8 mouse cellular contexts compared by ENCODE assay signal in genomic region chr2:168168892-168169799, GRCm38 (mm10). TPM values are rescaled to one million over a fixed set of nuclear protein-coding genes. Genes with fewer than 3 reads are reported as not detected.
DNase-seq lines count a peak whose midpoint lies in the region; ATAC-seq and TF ChIP-seq lines count a peak whose summit lies in the region.

No protein-coding gene starts in this region.

- 33% methylated on average over 9 of the region's 9 CpGs for whole genome bisulfite sequencing in intestine, embryonic 15.5 days
- WGBS in liver, embryonic 15.5 days (ENCODE audit: insufficient replicate concordance), result 61% methylated on average over 9 of the region's 9 CpGs

- peak; percentile 23 for ATAC-seq in intestine, embryonic 15.5 days
- no peak for ATAC-seq in liver, embryonic 15.5 days (ENCODE audit: insufficient read depth)
- ATAC-seq in monocyte, adult 5-6 weeks (replicated peaks; ENCODE audit: insufficient number of reproducible peaks, low FRiP score, low TSS enrichment, poor library complexity, severe bottlenecking), result no peak

- TF ChIP-seq POLR2A in ES-Bruce4 (IDR thresholded peaks at IDR 0.05; ENCODE audit: insufficient read depth, low read length), result no peak

- peak overlapping the region; percentile 41 for H3K9ac ChIP-seq in ES-Bruce4 (ENCODE audit: low read depth, poor library complexity, severe bottlenecking)
- H3K9ac ChIP-seq in intestine, embryonic 15.5 days, result no peak overlapping the region
- H3K9ac ChIP-seq in liver, embryonic 15.5 days, result peak overlapping the region; percentile 52

- peak overlapping the region; percentile 49 for H3K4me2 ChIP-seq in intestine, embryonic 15.5 days (replicated peaks)
- peak overlapping the region; percentile 77 for H3K4me2 ChIP-seq in liver, embryonic 15.5 days

- no peaks in the 10 kb centered on the region for H3K27me3 ChIP-seq in ES-Bruce4 (ENCODE audit: control insufficient read depth, insufficient read depth, low read length, poor library complexity, severe bottlenecking)
- H3K27me3 ChIP-seq in intestine, embryonic 15.5 days (replicated peaks), result no peaks in the 10 kb centered on the region
- no peaks in the 10 kb centered on the region for H3K27me3 ChIP-seq in liver, embryonic 15.5 days

- H3K4me3 ChIP-seq in ES-Bruce4 (ENCODE audit: low read depth, low read length), result peak overlapping the region; percentile 62
- H3K4me3 ChIP-seq in intestine, embryonic 15.5 days (replicated peaks), result no peak overlapping the region; the same call in 1 of the 2 replicates
- peak overlapping the region; percentile 43 for H3K4me3 ChIP-seq in liver, embryonic 15.5 days (replicated peaks)

- 0 out of 2 replicates have a peak, but pooled peaks have one; percentile 60 for TF ChIP-seq EP300 in ES-Bruce4 (IDR thresholded peaks at IDR 0.05; ENCODE audit: insufficient read depth, low read depth, low read length)

- peak overlapping the region; percentile 85 for H3K27ac ChIP-seq in ES-Bruce4 (ENCODE audit: insufficient read depth, low read length)
- peak overlapping the region; percentile 55 for H3K27ac ChIP-seq in intestine, embryonic 15.5 days
- peak overlapping the region; percentile 94 for H3K27ac ChIP-seq in liver, embryonic 15.5 days (replicated peaks)

- no peaks in the 10 kb centered on the region for H3K36me3 ChIP-seq in ES-Bruce4 (ENCODE audit: control insufficient read depth, insufficient read depth, low read length, poor library complexity, severe bottlenecking)
- H3K36me3 ChIP-seq in intestine, embryonic 15.5 days, result no peaks in the 10 kb centered on the region
- no peaks in the 10 kb centered on the region for H3K36me3 ChIP-seq in liver, embryonic 15.5 days (replicated peaks)

- no peaks in the 10 kb centered on the region for H3K9me3 ChIP-seq in ES-Bruce4 (replicated peaks; ENCODE audit: control insufficient read depth, insufficient read depth, low read length, poor library complexity, severe bottlenecking)
- H3K9me3 ChIP-seq in intestine, embryonic 15.5 days, result no peaks in the 10 kb centered on the region
- no peaks in the 10 kb centered on the region for H3K9me3 ChIP-seq in liver, embryonic 15.5 days (replicated peaks)

- peak; percentile 44 for DNase-seq in Muller cell, postnatal 12 days (ENCODE audit: inconsistent ontology term)
- DNase-seq in adrenal gland, postnatal 36 days, result no peak
- DNase-seq in adrenal gland, postnatal 25 days, result no peak
- DNase-seq in urinary bladder, adult 18-20 months (ENCODE audit: low spot score in 2 of 2), result no peak

- no peak for TF ChIP-seq CTCF in ES-Bruce4 (IDR thresholded peaks at IDR 0.05; ENCODE audit: low read depth, low read length)

- peaks cover 3% of the 10 kb centered on the region for H3K4me1 ChIP-seq in ES-Bruce4 (ENCODE audit: control insufficient read depth, insufficient read depth, low read length)
- H3K4me1 ChIP-seq in intestine, embryonic 15.5 days (replicated peaks), result peaks cover 29% of the 10 kb centered on the region
- peaks cover 67% of the 10 kb centered on the region for H3K4me1 ChIP-seq in liver, embryonic 15.5 days (replicated peaks)

RNA-seq across cellular contexts. Expression of gene Adnp, which starts 37.8 kb away (rescaled TPM):
- polyA plus RNA-seq in ES-Bruce4 (2011; ENCODE audit: insufficient read depth, insufficient read length, low read depth, missing spikeins), result 72.7 and 87.5 TPM in 2 replicates
- polyA plus RNA-seq in intestine, embryonic 15.5 days (2015; fragmentation: Nextera tagmentation; extraction: Ambion mirVana), result 4.6 and 6.1 TPM in 2 replicates
- 1.8 and 2.3 TPM in 2 replicates for polyA plus RNA-seq in liver, embryonic 15.5 days (2015; fragmentation: Nextera tagmentation; extraction: Ambion mirVana)
- total RNA-seq in adrenal gland, postnatal 36 days (2021), result 10 to 100 TPM; 52.1 to 61.7 TPM
- total RNA-seq in adrenal gland, postnatal 25 days (2021), result 61.3 and 81.5 TPM in 2 replicates
- total RNA-seq in monocyte, adult 5-6 weeks (2017), result 1.2 to 9.1 TPM in 2 of 3 replicates, not detected in the other
